Mouse (Mus musculus) heart, postnatal 14 days (tissue): Measurements from ENCODE around the gene Comtd1. TPM values are rescaled to one million over a fixed set of nuclear protein-coding genes. Genes with fewer than 3 reads are reported as not detected.
A peak's percentile ranks its signal among the peaks of the same experiment; 100 is the strongest.

ENCODE experiments used
- DNase-seq, 2 experiments: peaks; one replicate each; pipeline ENCODE4 v3.0.0; 2021 to 2022
- intact Hi-C: fragments of 180-260 bp; cut with DNase I; formaldehyde crosslinking; loops from one replicate; pipeline ENCODE4 v1.15.1; 2025
- total RNA-seq, 2 experiments: library from RNA; stranded (reverse); gene quantifications; 2 replicates each; pipeline ENCODE4 v1.2.3; 2021

Gene Comtd1
- total RNA-seq, 2 experiments from 2014 or later = 6.3 to 6.8 TPM

DNA sequence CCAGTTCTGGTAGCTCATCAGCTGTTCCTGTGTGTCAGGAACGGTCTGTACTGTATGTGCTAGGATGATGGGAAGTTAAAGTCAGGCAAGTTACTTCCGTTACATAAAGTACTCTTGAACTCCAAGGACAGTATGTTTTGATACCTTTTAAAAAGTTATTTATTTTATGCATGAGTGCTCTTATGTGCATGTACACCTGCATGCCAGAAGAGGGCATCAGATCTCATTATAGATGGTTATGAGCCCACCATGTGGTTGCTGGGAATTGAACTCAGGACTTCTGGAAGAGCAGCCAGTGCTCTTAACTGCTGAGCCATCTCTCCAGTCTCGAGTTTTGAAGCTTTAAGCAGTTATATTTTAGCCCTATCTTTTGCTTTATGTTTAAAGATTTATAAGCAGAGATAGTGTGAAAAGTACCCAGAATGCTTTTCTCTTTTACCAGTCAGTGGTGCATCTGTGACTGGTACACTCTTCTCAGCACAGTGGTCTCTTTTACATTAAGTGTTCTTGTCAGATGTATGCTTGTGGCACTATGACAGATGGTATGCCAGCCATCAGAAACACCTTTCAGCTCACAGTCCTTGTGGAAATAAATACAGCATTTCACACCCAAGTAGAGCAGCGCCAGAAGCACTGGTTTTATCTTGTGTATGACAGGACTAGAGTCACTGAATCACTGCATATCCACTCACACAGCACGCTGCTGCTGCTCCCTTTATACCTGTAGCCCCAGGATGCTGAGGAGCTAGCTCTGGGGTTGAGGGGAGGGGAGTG, 6.8 kb downstream of the Comtd1 start:
- intact Hi-C loops = loop anchor here (10.0 kb wide), 1 partner anchor 717 kb away; no protein-coding TSS in a partner anchor
- no peak for DNase-seq

DNA sequence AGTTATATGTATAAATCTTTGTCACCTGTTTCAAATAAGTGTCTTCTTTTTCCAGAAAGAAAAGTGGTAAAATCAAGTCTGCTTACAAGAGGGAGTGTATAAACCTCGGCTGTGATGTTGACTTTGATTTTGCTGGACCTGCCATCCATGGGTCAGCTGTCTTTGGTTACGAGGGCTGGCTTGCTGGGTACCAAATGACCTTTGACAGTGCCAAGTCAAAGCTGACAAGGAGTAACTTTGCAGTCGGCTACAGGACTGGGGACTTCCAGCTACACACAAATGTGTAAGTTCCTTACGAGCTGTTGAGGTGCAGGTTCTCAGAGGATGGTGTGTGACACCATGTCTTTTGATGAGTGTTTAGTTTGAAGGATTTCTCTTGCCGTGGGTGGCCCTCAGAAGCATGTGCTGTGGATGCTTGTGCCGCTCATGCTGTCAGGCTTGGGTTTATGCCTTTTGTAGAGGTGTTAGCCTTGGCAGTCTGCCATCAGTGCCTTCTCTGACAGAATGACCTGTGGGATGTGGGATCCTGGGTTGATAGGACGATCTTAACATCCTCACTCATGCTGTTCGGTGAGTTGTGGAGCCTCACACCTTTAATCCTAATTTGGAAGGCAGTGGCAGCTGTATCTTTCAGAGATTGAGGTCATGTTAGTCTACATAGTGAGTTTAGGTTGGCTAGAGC, 10.3 kb downstream of the Comtd1 start:
- DNase-seq = no peak
- intact Hi-C loops = no loop called here

- intact Hi-C loops = loop anchor here (2.0 to 5.0 kb wide), 3 partner anchors 15 to 1110 kb away; partner anchors contain the start of genes Dusp13 and Samd8
- DNase-seq = no peak
Measured at GRCm38 (mm10) chr14:21831830-21832403, 16.9 kb downstream of the Comtd1 start.

DNA sequence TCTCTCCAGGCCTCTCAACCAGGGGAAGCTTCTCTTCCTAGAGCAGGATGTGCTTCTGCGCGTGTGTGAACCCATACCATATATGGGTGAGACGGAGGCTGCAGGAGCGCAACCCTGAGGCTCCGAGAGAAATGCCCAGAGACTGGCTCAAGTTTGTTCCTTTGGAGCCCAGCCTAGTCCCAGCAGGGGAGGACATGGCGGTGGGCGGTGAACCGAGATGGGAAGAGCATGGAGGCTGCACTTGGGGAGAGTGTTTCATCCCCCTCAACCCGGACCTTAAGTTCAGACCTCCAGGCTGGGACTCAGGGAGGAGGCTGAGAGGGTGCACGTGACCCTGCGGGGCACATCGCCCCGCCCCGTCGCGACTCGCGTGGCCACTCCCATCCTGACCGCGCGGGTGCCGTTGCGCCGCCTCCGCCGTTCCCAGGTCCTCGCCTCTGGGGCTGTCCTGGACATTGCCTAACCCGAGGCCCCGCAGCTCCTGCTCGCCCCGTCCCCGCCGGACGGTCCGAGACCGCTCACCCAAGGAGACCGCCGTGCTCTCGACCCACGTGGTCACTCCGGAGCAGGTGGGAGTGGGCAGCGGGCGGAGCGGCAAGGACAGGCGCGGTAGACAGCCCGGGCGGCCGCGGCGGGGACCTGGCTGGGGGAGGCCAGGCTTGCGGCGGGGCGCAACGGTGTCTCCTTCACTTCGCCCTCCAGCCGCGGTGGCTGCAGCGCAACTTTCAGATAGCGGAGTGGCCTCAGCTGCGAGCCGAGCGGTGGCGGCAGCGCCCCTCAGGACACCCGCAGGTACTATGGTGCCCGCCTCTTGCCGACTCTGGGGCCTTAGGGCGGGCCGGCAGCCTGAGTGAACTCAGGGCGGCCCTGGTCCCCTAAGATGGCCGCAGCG, 17.7 kb downstream of the Comtd1 start:
- peak; percentile 98 for DNase-seq
- intact Hi-C loops = loop anchor here (5.0 kb wide), 2 partner anchors 79 to 1109 kb away; partner anchors contain the start of genes Dusp13 and Samd8

- intact Hi-C loops = no loop called here
- DNase-seq = peak in 1 of 2 experiments; percentile 48
Measured at GRCm38 (mm10) chr14:21825786-21826491, 22.8 kb downstream of the Comtd1 start.

GRCm38 (mm10) chr14:21824938-21825337, 23.8 kb downstream of the Comtd1 start, which contains the start of gene Vdac2:
TSS of gene Vdac2 (plus strand) at chr14:21825238.
- no peak for DNase-seq
- intact Hi-C loops = no loop called here

DNA sequence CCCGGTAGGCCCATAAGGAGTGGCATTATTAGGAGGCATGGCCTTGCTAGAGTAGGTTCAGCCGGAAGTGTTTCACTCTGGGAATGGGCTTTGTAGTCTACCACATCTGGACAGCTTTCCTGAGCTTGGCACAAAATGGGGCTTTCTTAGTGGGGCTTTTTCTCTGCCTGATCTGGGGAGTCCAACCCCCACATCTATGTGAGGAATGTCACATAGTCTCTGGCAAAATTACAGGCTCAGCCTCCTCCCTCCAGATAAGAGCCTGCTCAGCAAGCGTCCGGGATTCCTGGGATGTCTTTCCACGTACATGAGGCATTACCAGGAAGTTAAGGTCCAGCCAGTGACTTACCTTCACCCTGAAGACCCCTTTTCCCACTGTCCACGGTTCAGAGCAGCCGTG, 24.9 kb downstream of the Comtd1 start:
- DNase-seq = peak in 1 of 2 experiments; percentile 37
- intact Hi-C loops = no loop called here

DNA sequence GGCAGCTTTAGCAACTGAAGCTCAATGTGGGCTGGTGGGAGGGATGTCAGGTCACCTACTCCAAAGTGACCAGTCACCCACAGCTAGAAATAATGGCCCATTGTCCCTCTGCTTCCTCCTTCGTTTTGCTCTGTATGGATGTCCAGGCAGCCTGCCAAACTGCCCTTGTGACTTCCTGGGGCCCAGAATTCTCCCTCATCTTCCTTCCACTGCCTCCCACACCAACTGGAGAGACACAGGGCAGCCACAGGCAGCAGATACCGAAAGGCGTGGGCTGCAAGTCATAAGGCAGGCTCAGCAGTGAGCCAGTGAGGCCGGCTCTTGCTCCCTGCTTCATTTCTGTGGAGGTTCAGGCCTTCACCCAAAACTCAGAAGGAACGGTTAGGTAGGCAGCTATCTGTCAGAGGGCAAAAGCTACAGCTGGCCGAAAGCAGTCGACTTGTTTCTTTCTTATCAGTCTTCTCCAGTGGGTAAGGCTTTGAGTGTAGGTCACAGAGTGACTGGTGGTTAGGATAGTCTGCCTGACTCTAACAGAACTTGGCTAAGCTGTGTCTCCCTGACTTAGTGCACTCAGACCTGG, 25.9 kb downstream of the Comtd1 start:
- intact Hi-C loops = no loop called here
- DNase-seq = peak; percentile 87 to 88

- intact Hi-C loops = no loop called here
- DNase-seq = no peak
Measured at GRCm38 (mm10) chr14:21822307-21822706, 26.5 kb downstream of the Comtd1 start.

DNA sequence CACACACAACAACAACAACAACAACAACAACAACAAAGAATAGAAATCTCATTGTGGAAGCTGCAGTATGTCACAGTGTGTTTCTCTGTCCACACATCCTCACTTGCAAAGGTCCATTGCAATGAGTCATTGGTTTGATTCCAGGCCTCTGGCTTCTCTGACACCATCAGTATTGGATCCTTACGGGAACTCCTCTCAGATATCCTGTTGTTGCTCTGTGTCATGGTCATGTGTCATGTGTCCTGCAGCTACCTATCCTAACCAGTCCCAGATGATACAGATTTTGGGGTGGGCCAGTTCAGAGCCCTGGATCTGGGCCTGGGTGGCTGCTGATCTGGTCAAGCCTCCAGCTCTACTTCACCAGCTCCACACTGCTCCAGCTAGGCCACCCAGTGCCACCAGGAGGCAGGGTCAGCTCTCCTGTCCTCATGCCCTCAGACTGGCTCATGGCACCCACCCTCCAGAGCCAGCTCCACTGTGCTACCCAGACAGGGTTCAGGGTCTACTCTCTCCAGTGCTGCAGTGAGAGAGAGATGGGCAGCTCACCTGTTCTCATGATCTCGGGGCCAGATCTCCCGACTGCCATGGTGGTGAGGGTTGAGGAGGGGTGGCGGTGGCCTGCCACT, 27.8 kb downstream of the Comtd1 start:
- intact Hi-C loops = no loop called here
- DNase-seq = no peak

GRCm38 (mm10) chr14:21817453-21817852, 31.3 kb downstream of the Comtd1 start:
- DNase-seq = no peak
- intact Hi-C loops = no loop called here

- intact Hi-C loops = no loop called here
Measured at GRCm38 (mm10) chr14:21816255-21816654, 32.5 kb downstream of the Comtd1 start.

GRCm38 (mm10) chr14:21814606-21815005, 34.2 kb downstream of the Comtd1 start:
- intact Hi-C loops = no loop called here
- no peak for DNase-seq

More at GRCm38 (mm10) chr14:21816255-21816654, 32.5 kb downstream of the Comtd1 start:
- no peak for DNase-seq

- DNase-seq = no peak
- intact Hi-C loops = no loop called here
Measured at GRCm38 (mm10) chr14:21813847-21814246, 34.9 kb downstream of the Comtd1 start.

DNA sequence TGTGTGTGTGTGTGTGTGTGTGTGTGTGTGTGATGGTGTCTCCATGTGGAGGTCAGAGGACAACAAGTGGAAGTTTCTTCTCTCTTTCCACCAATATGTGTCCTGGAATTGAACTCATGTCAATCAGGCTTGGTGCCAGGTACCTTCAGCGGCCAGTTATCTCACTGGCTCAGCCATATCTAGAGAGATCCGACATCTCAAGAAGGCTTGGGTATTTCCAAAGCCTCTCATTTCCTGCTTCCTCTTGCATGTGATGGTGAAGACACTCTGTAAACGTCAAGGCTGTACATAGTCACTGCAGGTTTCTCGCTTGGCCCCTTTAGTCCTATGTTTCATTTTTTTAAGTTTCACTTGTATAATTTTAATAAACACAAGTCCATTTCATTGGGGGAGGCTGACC, 35.6 kb downstream of the Comtd1 start:
- no peak for DNase-seq
- intact Hi-C loops = no loop called here

DNA sequence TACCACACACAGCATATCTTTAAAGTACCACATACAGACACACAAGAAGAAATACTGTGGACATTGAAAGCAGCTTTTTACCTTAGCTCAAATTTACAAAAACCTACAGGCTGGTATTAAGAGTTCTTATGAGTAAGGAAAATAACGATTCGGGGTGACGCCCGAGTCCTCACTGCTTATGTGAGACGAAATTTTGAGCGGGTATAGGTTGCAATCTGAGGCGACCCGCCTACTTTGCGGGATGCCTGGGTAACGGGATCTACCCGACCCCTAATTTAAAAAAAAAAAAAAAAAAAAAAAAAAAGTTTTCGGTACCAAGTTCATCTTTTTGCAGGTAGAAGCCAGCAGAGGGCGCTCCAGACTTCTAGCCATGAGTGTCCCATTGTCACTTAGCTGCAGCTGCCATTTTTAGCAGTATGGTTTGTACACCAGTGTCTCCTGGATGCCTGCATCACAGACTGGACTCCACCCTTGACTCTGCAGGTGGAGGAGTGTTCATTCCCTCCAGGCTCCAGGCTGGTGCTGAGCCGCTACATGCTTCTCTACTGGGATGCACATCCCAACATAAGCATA, 36.1 kb downstream of the Comtd1 start:
- intact Hi-C loops = loop anchor here (1.0 kb wide), 1 partner anchor 36 kb away; the partner anchor contains the start of gene Comtd1
- DNase-seq = peak; percentile 77 to 79

DNA sequence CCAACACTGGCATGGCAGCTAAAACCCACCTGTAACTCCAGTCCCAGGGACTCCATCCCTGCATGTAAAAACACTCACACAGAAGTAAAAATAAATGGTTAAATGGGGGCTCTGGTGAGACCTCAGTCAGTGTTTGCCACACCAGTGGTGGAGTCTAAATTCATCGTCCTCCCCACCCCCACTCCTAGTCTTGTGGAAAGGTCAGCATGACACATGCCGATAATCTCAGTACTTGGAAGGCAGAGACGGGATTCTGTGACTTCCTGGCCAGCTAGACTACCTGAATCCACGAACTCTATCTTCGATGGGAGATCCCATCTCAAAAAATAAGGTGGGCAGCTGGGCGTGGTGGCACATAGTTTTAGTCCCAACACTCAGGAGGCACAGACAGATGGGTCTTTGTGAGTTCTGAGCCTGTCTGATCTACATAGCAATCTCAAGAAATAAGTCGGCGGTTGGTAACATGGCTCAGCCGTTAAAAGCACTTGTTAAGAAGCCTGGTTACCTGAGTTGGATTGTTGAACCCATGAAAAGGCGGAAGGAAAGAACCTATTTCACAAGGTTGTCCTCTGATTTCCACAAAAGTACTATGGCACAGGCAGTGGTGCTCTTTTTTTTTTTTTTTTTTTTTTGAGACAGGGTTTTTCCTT, 36.9 kb downstream of the Comtd1 start:
- intact Hi-C loops = loop anchor here (1.0 kb wide), 1 partner anchor 36 kb away; the partner anchor contains the start of gene Comtd1
- no peak for DNase-seq

DNA sequence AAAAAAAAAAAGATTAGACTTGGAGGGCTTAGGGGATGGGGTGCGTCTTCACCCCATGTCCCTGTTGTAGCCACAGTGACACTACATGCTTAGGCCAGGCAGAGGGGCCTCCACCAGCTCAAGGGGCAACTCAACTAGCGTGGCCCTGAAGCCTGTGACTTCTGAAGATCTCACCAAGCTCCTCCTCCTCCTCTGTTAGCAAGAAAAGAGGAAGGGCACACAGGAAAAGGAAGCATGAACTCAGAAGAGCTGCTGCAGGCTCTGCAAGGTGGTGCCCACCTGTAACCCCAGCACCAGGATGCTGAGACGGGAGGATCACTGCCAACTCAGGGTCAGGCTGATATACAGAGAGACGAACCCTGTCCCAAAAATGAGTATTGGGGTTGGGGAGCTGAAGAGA, 37.5 kb downstream of the Comtd1 start:
- intact Hi-C loops = no loop called here
- no peak for DNase-seq
